Mouse (Mus musculus): Measurements from ENCODE around the gene Gm49388. TPM values are rescaled to one million over a fixed set of nuclear protein-coding genes. Genes with fewer than 3 reads are reported as not detected.
A peak's percentile ranks its signal among the peaks of the same experiment; 100 is the strongest.
"Not testable (repeated sequence)": the region's sequence is repeated elsewhere in the genome, so short reads cannot be mapped to it uniquely, and the experiment has no call there.

Gm49388 gene
- polyA plus RNA-seq, 1 experiment from 2014 or later: 0.35 TPM

DNA sequence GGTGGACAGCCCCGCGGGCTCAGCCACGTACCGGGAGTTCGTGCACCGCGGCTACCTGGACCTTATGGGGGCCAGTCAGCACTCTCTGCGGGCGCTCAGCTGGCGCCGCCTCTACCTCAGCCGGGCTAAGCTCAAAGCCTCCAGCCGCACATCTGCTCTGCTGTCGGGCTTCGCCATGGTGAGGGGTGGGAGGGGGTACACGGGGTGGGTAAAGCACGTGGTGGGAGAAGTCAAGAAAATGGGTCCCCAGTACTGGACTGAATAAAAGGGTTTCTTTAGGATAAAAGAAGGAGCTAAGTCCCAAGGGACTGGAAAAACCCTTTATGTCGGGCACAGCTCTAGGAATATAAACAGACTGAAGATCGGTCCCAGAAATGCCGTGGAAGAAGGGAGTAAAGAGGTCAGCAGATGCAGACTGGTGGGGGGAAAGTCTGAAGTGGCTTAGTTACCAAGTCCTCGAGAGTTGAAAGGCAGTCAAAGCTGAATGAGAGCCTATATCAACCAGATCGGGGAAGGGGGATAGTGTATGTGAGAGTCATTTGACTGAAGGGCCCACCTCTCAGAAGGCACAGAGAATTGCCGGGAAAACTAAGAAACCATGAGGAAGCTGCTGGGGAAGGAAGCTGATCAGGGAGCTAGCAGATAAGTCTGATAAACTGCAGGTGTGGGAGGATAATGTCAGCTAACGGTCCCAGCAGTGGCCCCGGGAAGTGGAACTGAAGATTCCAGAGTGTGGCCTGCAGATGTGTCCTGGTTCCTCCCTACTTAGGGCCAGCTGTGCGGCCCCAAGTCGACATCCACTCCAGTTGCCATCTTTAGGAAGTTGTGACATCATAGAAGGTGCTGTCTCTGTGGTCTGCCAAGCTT is 15.1 kb upstream of the Gm49388 start:
- H3K9me3 ChIP-seq (replicated peaks): no peaks in the 10 kb centered on the region
- H3K4me3 ChIP-seq: peak overlapping the region; percentile 61
- no peak for DNase-seq (ENCODE audit: low spot score)
- 8% methylated on average over 27 of the region's 27 CpGs for WGBS
- peak overlapping the region; percentile 87 for H3K27ac ChIP-seq (replicated peaks)
- H3K36me3 ChIP-seq: peaks cover 33% of the 10 kb centered on the region
- H3K27me3 ChIP-seq (ENCODE audit: low read depth, poor library complexity, severe bottlenecking): no peaks in the 10 kb centered on the region
- H3K4me1 ChIP-seq: peaks cover 44% of the 10 kb centered on the region

DNA sequence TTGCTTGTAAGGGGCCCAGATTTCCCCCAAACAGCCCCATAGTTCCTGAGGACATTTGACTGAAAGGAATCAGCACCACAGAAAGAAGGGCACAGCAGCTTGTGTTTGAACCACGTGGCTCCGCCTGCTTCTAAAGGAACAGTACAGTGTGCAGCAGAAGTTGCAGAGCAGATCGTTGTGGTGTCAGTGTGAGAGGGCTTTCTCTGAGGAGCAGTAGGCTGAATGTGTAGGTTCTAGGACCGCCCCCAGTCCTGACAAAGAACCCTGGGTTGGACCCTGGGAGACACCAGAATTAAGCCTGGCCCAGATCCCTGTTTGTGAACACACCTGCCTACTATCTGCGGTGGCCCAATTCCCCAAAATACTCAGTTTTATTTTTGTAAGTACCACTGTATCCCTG is 14.1 kb upstream of the Gm49388 start:
- no peaks in the 10 kb centered on the region for H3K27me3 ChIP-seq (ENCODE audit: low read depth, poor library complexity, severe bottlenecking)
- peaks cover 47% of the 10 kb centered on the region for H3K4me1 ChIP-seq
- H3K27ac ChIP-seq (replicated peaks): no peak overlapping the region
- H3K9me3 ChIP-seq (replicated peaks): no peaks in the 10 kb centered on the region
- H3K4me3 ChIP-seq: 0 out of 2 replicates have a peak overlapping the region, but pooled peaks have one; percentile 9
- DNase-seq (ENCODE audit: low spot score): no peak
- H3K36me3 ChIP-seq: peaks cover 24% of the 10 kb centered on the region
- 77% methylated on average over 5 of the region's 5 CpGs for whole genome bisulfite sequencing

GRCm38 (mm10) chr7:127772080-127772479 is 13.3 kb upstream of the Gm49388 start:
- 87% methylated on average over 3 of the region's 3 CpGs for WGBS
- H3K4me1 ChIP-seq: peaks cover 48% of the 10 kb centered on the region

GRCm38 (mm10) chr7:127772557-127772956 is 12.9 kb upstream of the Gm49388 start:
- no peak overlapping the region for H3K27ac ChIP-seq (replicated peaks)
- H3K4me3 ChIP-seq: no peak overlapping the region
- H3K4me1 ChIP-seq: peaks cover 48% of the 10 kb centered on the region
- no peak for DNase-seq (ENCODE audit: low spot score)
- H3K27me3 ChIP-seq (ENCODE audit: low read depth, poor library complexity, severe bottlenecking): no peaks in the 10 kb centered on the region
- 93% methylated on average over 1 of the region's 1 CpGs for WGBS
- peaks cover 11% of the 10 kb centered on the region for H3K36me3 ChIP-seq
- H3K9me3 ChIP-seq (replicated peaks): no peaks in the 10 kb centered on the region

More at GRCm38 (mm10) chr7:127772080-127772479, 13.3 kb upstream of the Gm49388 start:
- Histone ChIP-seq H3K36me3 (peaks cover 15% of the 10 kb centered on the region), H3K27me3 (ENCODE audit: low read depth, poor library complexity, severe bottlenecking) (no peaks in the 10 kb centered on the region), H3K4me3 (no peak overlapping the region), H3K9me3 (replicated peaks) (no peaks in the 10 kb centered on the region), H3K27ac (replicated peaks) (no peak overlapping the region)
- DNase-seq (ENCODE audit: low spot score): no peak

GRCm38 (mm10) chr7:127773664-127774384 is 11.6 kb upstream of the Gm49388 start:
- DNase-seq (ENCODE audit: low spot score): peak; percentile 63
- Histone ChIP-seq H3K27me3 (ENCODE audit: low read depth, poor library complexity, severe bottlenecking) (no peaks in the 10 kb centered on the region), H3K27ac (replicated peaks) (no peak overlapping the region), H3K9me3 (replicated peaks) (no peaks in the 10 kb centered on the region), H3K4me3 (peak overlapping the region; percentile 16; the same call in 1 of the 2 replicates), H3K4me1 (peaks cover 48% of the 10 kb centered on the region), H3K36me3 (peaks cover 5% of the 10 kb centered on the region)
- 48% methylated on average over 9 of the region's 9 CpGs for whole genome bisulfite sequencing

- Histone ChIP-seq H3K4me1 (peaks cover 28% of the 10 kb centered on the region), H3K27ac (replicated peaks) (peak overlapping the region; percentile 100), H3K4me3 (peak overlapping the region; percentile 97), H3K36me3 (peaks cover 25% of the 10 kb centered on the region)
- WGBS: 77% methylated on average over 7 of the region's 7 CpGs
- H3K9me3 ChIP-seq (replicated peaks); DNase-seq (ENCODE audit: low spot score); H3K27me3 ChIP-seq (ENCODE audit: low read depth, poor library complexity, severe bottlenecking): not testable (repeated sequence)
Measured at GRCm38 (mm10) chr7:127775837-127776236, 9.6 kb upstream of the Gm49388 start.

GRCm38 (mm10) chr7:127776426-127776825 is 9.0 kb upstream of the Gm49388 start, which contains the start of gene Setd1a:
Gene Setd1a (plus strand): TSS chr7:127776670.
- Histone ChIP-seq H3K4me1 (peaks cover 22% of the 10 kb centered on the region), H3K27ac (replicated peaks) (peak within 1 kb of the TSS; percentile 100), H3K27me3 (ENCODE audit: low read depth, poor library complexity, severe bottlenecking) (no peaks in the 10 kb centered on the region), H3K4me3 (peak within 1 kb of the TSS; percentile 97), H3K9me3 (replicated peaks) (no peaks in the 10 kb centered on the region), H3K36me3 (peaks cover 31% of the 10 kb centered on the region)
- WGBS: under 1% methylated on average over 23 of the region's 23 CpGs
- DNase-seq (ENCODE audit: low spot score): peak; percentile 85

DNA sequence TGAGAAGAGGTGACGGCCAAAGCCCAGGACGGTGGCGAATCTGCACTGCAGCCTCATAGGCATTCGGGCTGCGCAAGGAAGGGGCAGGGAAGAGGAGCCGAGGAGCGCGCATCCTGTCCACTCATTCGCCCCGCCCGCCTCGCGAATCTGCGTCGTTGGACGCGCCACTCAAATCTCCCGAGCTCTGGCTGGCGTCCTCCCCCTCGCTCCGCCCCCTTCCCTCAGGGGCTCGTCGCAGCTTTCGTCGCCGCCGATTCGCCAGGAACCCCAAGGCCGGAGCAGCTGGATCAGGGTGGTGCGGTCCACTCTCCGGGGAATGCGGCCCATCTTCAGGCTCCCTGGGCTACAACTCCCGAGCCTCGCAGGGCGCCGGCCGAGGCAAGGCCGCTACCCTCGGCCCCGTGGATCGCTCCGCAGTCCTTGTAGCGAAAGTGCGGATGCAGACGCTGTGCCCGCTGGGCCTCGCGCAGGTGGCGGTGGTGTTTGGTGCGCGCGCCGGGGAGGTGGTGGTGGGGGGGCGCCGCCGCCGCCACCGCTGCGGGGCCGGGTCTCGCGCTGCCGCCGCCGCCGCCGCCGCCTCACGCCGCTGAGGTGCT is 8.4 kb upstream of the Gm49388 start:
- Histone ChIP-seq H3K9me3 (replicated peaks) (no peaks in the 10 kb centered on the region), H3K4me3 (peak overlapping the region; percentile 97), H3K36me3 (peaks cover 36% of the 10 kb centered on the region), H3K27ac (replicated peaks) (peak overlapping the region; percentile 100), H3K4me1 (peaks cover 21% of the 10 kb centered on the region), H3K27me3 (ENCODE audit: low read depth, poor library complexity, severe bottlenecking) (no peaks in the 10 kb centered on the region)
- under 1% methylated on average over 69 of the region's 70 CpGs for WGBS
- DNase-seq (ENCODE audit: low spot score): peak; percentile 95

DNA sequence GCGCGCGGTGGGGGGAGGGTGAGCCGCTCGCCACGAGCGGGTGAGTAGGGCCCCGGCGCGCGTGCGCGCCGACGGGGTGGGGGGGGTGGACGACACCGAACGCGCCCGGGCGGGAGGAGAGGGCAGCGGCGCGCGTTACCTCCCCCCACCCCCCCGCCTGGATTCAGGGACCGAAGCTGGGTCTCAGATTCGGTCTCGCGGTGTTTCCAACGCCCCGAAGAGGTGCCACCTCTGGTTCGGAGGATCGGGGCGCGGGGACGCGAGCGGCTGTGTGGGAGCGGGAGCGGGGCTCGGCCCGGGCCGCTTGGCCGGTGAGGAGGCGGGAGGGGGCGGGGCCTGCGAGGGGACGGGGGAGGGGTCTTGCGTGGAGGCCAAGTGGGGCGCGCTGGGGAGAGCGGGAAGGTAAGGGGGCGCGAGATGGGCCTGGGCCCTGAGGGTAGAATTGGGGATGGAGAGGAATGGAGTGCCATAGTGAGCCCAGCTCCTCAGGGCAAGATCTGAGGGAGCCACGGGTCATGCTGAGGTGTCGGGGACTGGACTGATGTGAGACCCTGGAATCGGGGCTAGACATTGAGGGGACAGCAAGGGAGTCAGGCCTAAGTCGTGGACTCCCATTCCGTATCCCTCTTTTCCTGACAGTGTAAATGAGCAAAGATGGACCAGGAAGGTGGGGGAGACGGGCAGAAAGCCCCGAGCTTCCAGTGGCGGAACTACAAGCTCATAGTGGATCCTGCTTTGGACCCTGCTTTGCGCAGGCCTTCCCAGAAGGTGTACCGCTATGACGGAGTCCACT is 7.7 kb upstream of the Gm49388 start:
- Histone ChIP-seq H3K4me1 (peaks cover 21% of the 10 kb centered on the region), H3K4me3 (peak overlapping the region; percentile 97), H3K9me3 (replicated peaks) (no peaks in the 10 kb centered on the region), H3K36me3 (peaks cover 43% of the 10 kb centered on the region), H3K27me3 (ENCODE audit: low read depth, poor library complexity, severe bottlenecking) (no peaks in the 10 kb centered on the region), H3K27ac (replicated peaks) (peak overlapping the region; percentile 100)
- DNase-seq (ENCODE audit: low spot score): peak; percentile 79
- WGBS: 4% methylated on average over 60 of the region's 66 CpGs

DNA sequence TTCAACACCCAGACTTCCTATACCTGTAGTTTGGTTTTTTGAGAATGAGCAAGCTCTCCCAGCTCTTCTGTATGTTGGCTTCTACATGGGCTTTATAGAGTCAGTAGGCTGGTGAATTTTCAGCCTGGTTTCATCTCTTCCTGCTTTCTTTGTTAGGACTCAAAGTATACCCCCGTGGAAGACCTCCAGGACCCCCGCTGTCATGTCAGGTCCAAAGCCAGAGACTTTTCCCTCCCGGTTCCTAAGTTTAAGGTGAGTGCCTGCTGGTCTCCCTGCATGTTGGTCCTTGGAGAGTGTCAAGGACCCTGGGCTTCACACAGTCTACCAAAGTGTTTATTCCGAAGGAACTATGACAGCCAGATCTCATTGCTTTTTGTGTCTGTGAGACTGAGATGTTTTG is 7.1 kb upstream of the Gm49388 start:
- Histone ChIP-seq H3K4me3 (peak overlapping the region; percentile 97), H3K27ac (replicated peaks) (peak overlapping the region; percentile 100), H3K36me3 (peaks cover 49% of the 10 kb centered on the region), H3K4me1 (peaks cover 21% of the 10 kb centered on the region), H3K9me3 (replicated peaks) (no peaks in the 10 kb centered on the region), H3K27me3 (ENCODE audit: low read depth, poor library complexity, severe bottlenecking) (no peaks in the 10 kb centered on the region)
- WGBS: 78% methylated on average over 4 of the region's 4 CpGs
- no peak for DNase-seq (ENCODE audit: low spot score)

DNA sequence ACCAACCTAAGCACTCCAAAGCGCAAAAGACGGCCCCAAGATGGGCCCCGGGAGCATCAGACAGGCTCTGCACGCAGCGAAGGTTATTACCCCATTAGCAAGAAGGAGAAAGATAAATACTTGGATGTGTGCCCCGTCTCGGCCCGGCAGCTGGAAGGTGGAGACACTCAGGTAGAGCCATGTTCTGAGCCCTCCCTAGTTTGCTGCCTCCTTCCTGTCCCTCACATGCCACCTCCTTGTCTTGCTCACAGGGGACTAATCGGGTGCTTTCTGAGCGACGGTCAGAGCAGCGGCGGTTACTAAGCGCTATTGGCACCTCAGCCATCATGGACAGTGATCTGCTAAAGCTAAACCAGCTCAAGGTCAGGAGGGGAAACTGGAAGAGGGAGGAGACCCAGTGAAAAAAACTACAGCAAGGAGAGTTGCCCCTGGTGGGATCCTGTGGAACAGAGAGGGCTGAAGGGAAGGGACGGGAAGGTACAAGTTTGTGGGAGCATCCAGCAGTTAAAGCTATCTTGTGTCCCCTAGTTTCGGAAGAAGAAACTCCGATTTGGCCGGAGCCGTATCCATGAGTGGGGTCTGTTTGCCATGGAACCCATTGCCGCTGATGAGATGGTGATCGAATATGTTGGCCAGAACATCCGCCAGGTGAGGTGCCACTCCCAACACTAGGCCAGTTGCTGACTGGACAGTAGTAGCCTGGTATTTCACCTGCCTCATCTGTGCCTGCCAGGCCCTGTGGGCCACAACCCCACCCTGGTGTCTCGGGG is 11.9 kb downstream of the Gm49388 start:
- WGBS: 97% methylated on average over 23 of the region's 23 CpGs
- H3K4me1 ChIP-seq: peaks cover 8% of the 10 kb centered on the region

More for the DNA sequence above, 11.9 kb downstream of the Gm49388 start:
- Histone ChIP-seq H3K27ac (replicated peaks) (no peak overlapping the region), H3K36me3 (peaks cover 95% of the 10 kb centered on the region), H3K9me3 (replicated peaks) (no peaks in the 10 kb centered on the region), H3K4me3 (no peak overlapping the region), H3K27me3 (ENCODE audit: low read depth, poor library complexity, severe bottlenecking) (no peaks in the 10 kb centered on the region)
- DNase-seq (ENCODE audit: low spot score): no peak
